Mouse (Mus musculus): ENCODE measurements around the gene Mxi1. TPM values are rescaled to one million over a fixed set of nuclear protein-coding genes. Genes with fewer than 3 reads are reported as not detected.

Gene Mxi1
- total and polyA plus RNA-seq, 3 experiments: 29.0 to 60.9 TPM; not detected in 1

- peaks cover 17% of the 10 kb centered on the region for H3K79me2 ChIP-seq (ENCODE audit: control insufficient read depth, insufficient read depth, low read length, poor library complexity)
- no peaks in the 10 kb centered on the region for H3K27me3 ChIP-seq (ENCODE audit: control insufficient read depth in 1 of 2, insufficient read depth in 2 of 2, low read length in 2 of 2)
- no peak overlapping the region for H3K9ac ChIP-seq (ENCODE audit: control insufficient read depth, low read depth, low read length, poor library complexity, severe bottlenecking)
- TF ChIP-seq POLR2AphosphoS2 (IDR thresholded peaks at IDR 0.05; ENCODE audit: low read length) (0 out of 2 replicates have a peak, but pooled peaks have one; percentile 39), ELF1 (IDR thresholded peaks at IDR 0.05; ENCODE audit: low read depth, low read length) (no peak), UBTF (IDR thresholded peaks at IDR 0.05; ENCODE audit: borderline replicate concordance, insufficient read depth, low read depth, low read length) (no peak)
- peaks cover 26 to 79% of the 10 kb centered on the region in 2 experiments for H3K36me3 ChIP-seq (ENCODE audit: control insufficient read depth in 1 of 2, insufficient read depth in 2 of 2, low read length in 2 of 2)
- no peaks in the 10 kb centered on the region for H3K9me3 ChIP-seq (replicated peaks; ENCODE audit: insufficient read depth, low read length)
- H3K27ac ChIP-seq (ENCODE audit: control insufficient read depth, low read depth, low read length): no peak overlapping the region
- no peak for DNase-seq (ENCODE audit: low read depth, low spot score)
- H3K4me3 ChIP-seq (ENCODE audit: control insufficient read depth in 1 of 2, insufficient read depth in 1 of 2, low read depth in 2 of 2, low read length in 2 of 2): no peak overlapping the region
- H3K4me1 ChIP-seq (ENCODE audit: control insufficient read depth in 1 of 2, insufficient read depth in 2 of 2, low read length in 2 of 2): peaks cover 0 to 2% of the 10 kb centered on the region in 2 experiments; a peak in 1 of 4 replicates
Observed at GRCm38 (mm10) chr19:53383336-53383735, 73.0 kb downstream of the Mxi1 start.

GRCm38 (mm10) chr19:53389417-53389816 lies 79.1 kb downstream of the Mxi1 start:
- peaks cover 41% of the 10 kb centered on the region for H3K79me2 ChIP-seq (ENCODE audit: control insufficient read depth, insufficient read depth, low read length, poor library complexity)
- TF ChIP-seq CHD1 (IDR thresholded peaks at IDR 0.05; ENCODE audit: low read depth, low read length): peak; percentile 11; the same call in 1 of the 2 replicates
- TF ChIP-seq NRF1 (IDR thresholded peaks at IDR 0.05; ENCODE audit: insufficient read depth, low read depth, low read length, poor library complexity, severe bottlenecking): no peak
- no peak for TF ChIP-seq KAT2A (conservative IDR thresholded peaks at IDR 0.05; ENCODE audit: low read depth, low read length)
- TF ChIP-seq MAZ (IDR thresholded peaks at IDR 0.05; ENCODE audit: low read depth, low read length): no peak
- no peak for TF ChIP-seq USF1 (IDR thresholded peaks at IDR 0.05; ENCODE audit: low read depth, low read length)
- no peak for TF ChIP-seq HCFC1 (IDR thresholded peaks at IDR 0.05; ENCODE audit: low read depth, low read length)
- TF ChIP-seq MEF2A (IDR thresholded peaks at IDR 0.05; ENCODE audit: extremely low read depth, insufficient replicate concordance, low read depth, low read length, poor library complexity, severe bottlenecking): no peak
- TF ChIP-seq ZMIZ1 (IDR thresholded peaks at IDR 0.05; ENCODE audit: low read depth, low read length): no peak
- TF ChIP-seq RCOR1 (IDR thresholded peaks at IDR 0.05; ENCODE audit: low read depth, low read length): no peak
- no peak for TF ChIP-seq MAX (IDR thresholded peaks at IDR 0.05; ENCODE audit: low read length)
- no peak for TF ChIP-seq TBP (IDR thresholded peaks at IDR 0.05; ENCODE audit: low read depth, low read length)
- peak; percentile 60; the same call in 1 of the 2 replicates for TF ChIP-seq ZNF384 (IDR thresholded peaks at IDR 0.05; ENCODE audit: low read depth, low read length)
- TF ChIP-seq ZC3H11A (IDR thresholded peaks at IDR 0.05; ENCODE audit: low read depth, low read length): no peak
- no peak for TF ChIP-seq GATA1 (IDR thresholded peaks at IDR 0.05; ENCODE audit: low read depth, low read length)
- TF ChIP-seq ELF1 (IDR thresholded peaks at IDR 0.05; ENCODE audit: low read depth, low read length): no peak
- TF ChIP-seq TAL1 (IDR thresholded peaks at IDR 0.05; ENCODE audit: low read length): no peak
- TF ChIP-seq RAD21 (IDR thresholded peaks at IDR 0.05; ENCODE audit: low read depth, low read length): no peak
- no peak for TF ChIP-seq ETS1 (IDR thresholded peaks at IDR 0.05; ENCODE audit: low read depth, low read length)
- no peaks in the 10 kb centered on the region for H3K27me3 ChIP-seq (ENCODE audit: control insufficient read depth in 1 of 2, insufficient read depth in 2 of 2, low read length in 2 of 2)
- H3K36me3 ChIP-seq (ENCODE audit: control insufficient read depth in 1 of 2, insufficient read depth in 2 of 2, low read length in 2 of 2): peaks cover 44 to 49% of the 10 kb centered on the region in 2 experiments
- no peak for DNase-seq (ENCODE audit: low read depth, low spot score)
- H3K9me3 ChIP-seq (replicated peaks; ENCODE audit: insufficient read depth, low read length): no peaks in the 10 kb centered on the region
- H3K27ac ChIP-seq (ENCODE audit: control insufficient read depth, low read depth, low read length): peak overlapping the region; percentile 74
- peak overlapping the region; percentile 93 to 97 for H3K4me3 ChIP-seq (ENCODE audit: control insufficient read depth in 1 of 2, insufficient read depth in 1 of 2, low read depth in 2 of 2, low read length in 2 of 2)
- peak overlapping the region; percentile 99 for H3K9ac ChIP-seq (ENCODE audit: control insufficient read depth, low read depth, low read length, poor library complexity, severe bottlenecking)
- H3K4me1 ChIP-seq (ENCODE audit: control insufficient read depth in 1 of 2, insufficient read depth in 2 of 2, low read length in 2 of 2): peaks cover 5 to 25% of the 10 kb centered on the region in 2 experiments
